Mouse (Mus musculus): ENCODE results near the gene Prph2.

DNA sequence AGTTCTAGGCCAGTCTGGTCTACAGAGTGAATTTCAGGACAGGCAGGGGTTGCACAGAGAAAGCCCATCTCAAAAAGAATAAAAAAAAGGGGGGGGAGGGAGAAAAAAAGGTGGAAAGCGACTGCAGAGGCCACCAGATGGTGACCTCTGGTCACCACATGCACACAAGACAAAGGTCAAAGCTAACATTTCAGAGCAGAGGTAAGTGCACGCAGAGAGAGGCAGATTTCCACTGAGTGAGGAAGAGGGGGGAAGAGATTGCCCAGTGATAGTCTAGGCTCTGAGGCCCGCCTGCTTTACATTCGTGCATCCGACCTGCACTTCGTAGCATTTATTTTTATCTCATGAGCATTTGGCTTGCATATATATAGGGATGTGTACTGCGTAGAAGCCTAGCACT, 37.5 kb upstream of the Prph2 start:
- no peak for TF ChIP-seq POLR2A (IDR thresholded peaks at IDR 0.05; ENCODE audit: low read depth, low read length)
- TF ChIP-seq CTCF (conservative IDR thresholded peaks at IDR 0.05; ENCODE audit: insufficient read depth, insufficient read length, low read depth, low read length) = no peak

All from kidney, adult 2 months (tissue).